Mouse (Mus musculus): ENCODE results near the gene Casp9.

DNA sequence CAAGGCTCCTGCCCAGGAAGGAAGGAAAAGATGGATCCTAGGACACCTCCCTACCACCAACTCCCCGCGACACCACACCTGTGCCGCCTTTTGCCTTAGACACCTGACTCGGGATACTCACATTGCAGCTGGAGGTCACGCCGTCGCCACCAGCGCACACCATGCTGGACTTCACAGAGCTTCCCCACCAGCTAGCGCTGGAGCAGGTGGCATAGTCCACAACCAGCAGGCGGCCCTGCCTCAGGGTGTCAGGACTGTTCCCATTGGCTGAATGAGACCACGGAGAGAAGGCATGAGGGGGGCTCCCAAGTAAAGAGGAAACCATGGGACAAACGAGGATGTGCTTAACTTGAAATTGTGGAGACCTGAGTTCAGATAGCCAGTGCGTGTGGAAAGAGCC, 25.4 kb downstream of the Casp9 start:
- TF ChIP-seq CTCF (IDR thresholded peaks at IDR 0.05; ENCODE audit: low read depth) (no peak), EP300 (IDR thresholded peaks at IDR 0.05; ENCODE audit: low read depth) (no peak)

Data from liver, postnatal 0 days (tissue).